Mouse (Mus musculus): Measurements from ENCODE around the gene Spop. TPM values are rescaled to one million over a fixed set of nuclear protein-coding genes. Genes with fewer than 3 reads are reported as not detected.

Gene Spop
- polyA plus RNA-seq, 1 experiment from 2014 or later: 135 TPM

DNA sequence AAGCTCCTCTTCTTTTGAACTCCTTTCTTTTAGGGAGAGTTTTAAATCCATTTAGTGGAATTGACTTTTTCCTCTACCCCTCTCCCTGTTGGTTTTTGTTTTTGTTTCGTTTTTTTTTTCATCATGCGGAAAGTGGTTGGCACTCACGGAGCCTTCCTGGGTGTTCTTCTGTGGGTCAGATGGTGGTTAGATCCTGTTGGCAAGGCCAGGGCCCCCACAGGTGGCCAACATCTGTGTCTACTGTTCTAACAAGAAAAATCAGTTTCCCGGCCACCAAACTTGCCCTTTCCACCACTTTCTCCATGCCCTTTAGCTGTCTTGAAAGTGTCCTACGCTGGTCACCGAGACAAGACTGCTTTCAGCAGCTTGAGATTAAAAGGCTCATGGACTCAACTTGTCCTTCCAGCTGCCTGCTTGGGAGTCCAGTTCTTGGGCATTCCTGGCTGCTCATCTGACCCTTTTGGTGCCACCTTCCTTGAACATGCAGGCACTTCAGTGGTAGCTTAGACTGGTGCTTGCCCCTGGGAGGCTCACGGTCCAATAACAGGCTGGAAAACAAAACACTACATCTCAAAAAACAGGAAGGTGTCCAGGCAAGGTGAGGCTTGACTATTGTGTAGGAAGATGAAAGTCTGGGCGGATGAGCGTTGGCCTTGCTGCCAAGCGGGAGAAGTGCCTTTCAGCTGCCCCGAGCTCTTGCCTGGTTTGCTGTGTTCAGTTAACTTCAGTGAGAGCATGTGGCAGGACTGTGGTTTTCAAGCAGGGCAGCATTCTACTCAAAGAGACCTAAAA, 21.0 kb upstream of the Spop start:
- H3K27me3 ChIP-seq (replicated peaks; ENCODE audit: low read depth, poor library complexity, severe bottlenecking): no peaks in the 10 kb centered on the region
- H3K36me3 ChIP-seq (replicated peaks): peaks cover 53% of the 10 kb centered on the region
- H3K4me3 ChIP-seq: no peak overlapping the region
- peaks cover 30% of the 10 kb centered on the region for H3K4me1 ChIP-seq
- WGBS: 74% methylated on average over 11 of the region's 11 CpGs
- no peaks in the 10 kb centered on the region for H3K9me3 ChIP-seq
- peak overlapping the region; percentile 31 for H3K27ac ChIP-seq (replicated peaks)
- no peak for DNase-seq (ENCODE audit: low spot score)

DNA sequence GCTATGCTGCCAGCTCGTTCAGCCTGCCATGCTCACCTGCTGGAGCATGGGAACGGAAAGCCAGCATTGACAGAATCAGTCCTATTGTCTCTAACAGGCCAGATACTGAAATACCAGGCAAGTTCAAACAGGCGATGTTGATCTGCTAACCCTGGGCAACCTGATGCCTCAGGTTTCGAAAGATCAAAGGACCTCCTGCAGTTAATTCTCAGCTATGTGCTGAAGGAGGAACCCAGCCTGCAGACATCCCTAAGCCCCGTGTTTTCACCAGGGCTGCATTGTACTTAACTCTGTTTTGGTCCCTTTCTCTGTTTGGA, 20.4 kb upstream of the Spop start:
- peaks cover 47% of the 10 kb centered on the region for H3K36me3 ChIP-seq (replicated peaks)
- no peak overlapping the region for H3K4me3 ChIP-seq
- H3K9me3 ChIP-seq: no peaks in the 10 kb centered on the region
- H3K27ac ChIP-seq (replicated peaks): peak overlapping the region; percentile 31
- peaks cover 33% of the 10 kb centered on the region for H3K4me1 ChIP-seq
- no peaks in the 10 kb centered on the region; the same call in 1 of the 2 replicates for H3K27me3 ChIP-seq (replicated peaks; ENCODE audit: low read depth, poor library complexity, severe bottlenecking)
- 28% methylated on average over 5 of the region's 5 CpGs for WGBS
- peak; percentile 44 for DNase-seq (ENCODE audit: low spot score)

DNA sequence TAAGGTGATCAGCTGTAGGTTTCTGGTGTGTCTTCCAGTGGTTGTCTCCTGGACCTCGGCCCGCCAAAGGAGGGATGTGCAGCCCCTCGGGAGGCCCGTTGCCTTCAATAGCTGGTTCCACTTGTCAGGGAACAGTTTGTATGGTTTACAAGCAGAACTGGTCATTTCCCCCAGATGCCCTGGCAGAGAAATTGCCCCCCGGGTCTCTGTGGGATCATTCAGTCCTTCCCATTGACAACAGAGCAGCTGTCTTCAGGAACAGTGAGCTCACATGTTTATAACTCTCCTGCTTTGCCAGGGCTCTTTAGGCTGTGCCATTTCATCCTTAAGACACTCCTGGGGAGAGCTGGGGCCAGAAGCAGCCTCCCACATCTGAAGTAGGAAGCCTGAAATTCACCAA, 19.8 kb upstream of the Spop start:
- Histone ChIP-seq H3K9me3 (no peaks in the 10 kb centered on the region), H3K36me3 (replicated peaks) (peaks cover 41% of the 10 kb centered on the region), H3K4me1 (peaks cover 33% of the 10 kb centered on the region), H3K4me3 (no peak overlapping the region), H3K27ac (replicated peaks) (peak overlapping the region; percentile 3; the same call in 1 of the 2 replicates), H3K27me3 (replicated peaks; ENCODE audit: low read depth, poor library complexity, severe bottlenecking) (peaks cover 5% of the 10 kb centered on the region)
- 63% methylated on average over 5 of the region's 5 CpGs for WGBS
- no peak for DNase-seq (ENCODE audit: low spot score)

DNA sequence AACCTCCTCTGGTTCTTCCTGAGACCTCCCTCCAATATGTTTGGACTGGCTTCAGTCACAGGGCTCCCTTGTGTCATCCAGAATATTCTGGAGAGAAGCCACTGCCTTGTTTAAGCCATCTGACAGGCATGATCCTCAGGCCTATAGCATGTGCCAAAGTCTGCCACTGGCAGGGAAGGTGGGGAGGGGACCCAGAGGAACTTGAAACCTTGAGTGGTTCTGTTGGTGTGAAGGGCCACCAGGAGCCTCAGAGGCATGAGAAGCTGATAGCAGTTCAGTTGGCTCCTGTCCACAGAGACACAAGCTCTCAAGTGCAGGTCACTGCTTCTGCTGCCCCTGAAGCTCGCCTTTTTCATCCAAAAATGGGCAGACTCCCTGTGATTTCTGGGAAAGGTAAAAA, 17.3 kb upstream of the Spop start:
- peaks cover 33% of the 10 kb centered on the region for H3K4me1 ChIP-seq
- no peak for DNase-seq (ENCODE audit: low spot score)
- peaks cover 16% of the 10 kb centered on the region for H3K36me3 ChIP-seq (replicated peaks)
- peak overlapping the region; percentile 1; the same call in 1 of the 2 replicates for H3K27ac ChIP-seq (replicated peaks)
- no peak overlapping the region for H3K4me3 ChIP-seq
- WGBS: 85% methylated on average over 1 of the region's 1 CpGs
- peaks cover 18% of the 10 kb centered on the region for H3K27me3 ChIP-seq (replicated peaks; ENCODE audit: low read depth, poor library complexity, severe bottlenecking)
- no peaks in the 10 kb centered on the region for H3K9me3 ChIP-seq

DNA sequence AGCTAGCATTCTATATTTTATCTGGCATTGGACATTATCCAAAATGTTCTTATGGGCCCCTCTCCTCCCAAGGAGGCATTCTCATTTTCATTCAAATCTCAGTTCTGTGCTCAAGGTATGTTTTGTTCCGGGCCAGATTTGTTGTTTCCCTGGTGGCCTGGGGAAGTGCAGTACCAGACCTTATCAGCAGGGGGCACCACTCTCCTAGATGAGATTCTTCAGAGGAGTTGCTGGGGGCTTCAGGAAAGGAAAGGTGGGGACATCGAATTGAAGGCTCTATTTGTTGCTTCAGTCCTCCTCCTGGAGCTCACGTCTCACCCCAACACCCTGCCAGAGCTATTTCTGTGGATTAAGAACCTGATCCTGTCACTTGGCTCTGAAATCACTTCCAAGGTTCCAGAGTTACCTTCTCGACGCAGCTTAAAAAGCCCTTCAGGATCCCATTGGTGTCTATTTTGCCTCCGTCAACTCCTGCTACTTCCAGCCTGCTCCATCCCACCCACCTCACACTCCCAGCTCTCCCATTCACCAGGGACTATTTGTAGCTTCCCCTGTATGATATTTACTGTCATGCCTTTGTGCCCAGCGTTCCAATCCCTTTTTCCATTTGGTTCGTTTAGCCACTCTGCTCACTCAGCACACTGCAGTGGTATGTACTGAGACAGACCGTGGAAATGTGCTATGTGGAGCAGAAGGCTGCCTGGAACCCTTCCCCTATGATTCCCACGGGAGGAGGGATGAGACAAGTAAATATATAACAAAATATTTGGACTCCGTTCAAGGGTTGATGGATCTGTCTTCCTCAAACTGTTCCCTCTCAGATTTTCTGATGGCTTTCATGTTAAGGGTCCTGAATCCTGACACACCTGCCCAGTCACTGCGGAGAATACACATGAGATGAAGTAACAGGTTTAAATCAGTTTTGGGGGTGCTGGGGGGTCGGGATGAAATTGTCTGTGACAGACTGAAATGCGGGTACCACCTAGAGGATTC, 15.7 kb upstream of the Spop start:
- Histone ChIP-seq H3K27me3 (replicated peaks; ENCODE audit: low read depth, poor library complexity, severe bottlenecking) (peaks cover 18% of the 10 kb centered on the region), H3K4me3 (no peak overlapping the region), H3K27ac (replicated peaks) (no peak overlapping the region; the same call in 1 of the 2 replicates), H3K9me3 (no peaks in the 10 kb centered on the region), H3K36me3 (replicated peaks) (0 out of 2 replicates have a peak, but pooled peaks cover 5% of the 10 kb centered on the region), H3K4me1 (peaks cover 36% of the 10 kb centered on the region)
- 65% methylated on average over 14 of the region's 14 CpGs for WGBS
- DNase-seq (ENCODE audit: low spot score): peak; percentile 84

DNA sequence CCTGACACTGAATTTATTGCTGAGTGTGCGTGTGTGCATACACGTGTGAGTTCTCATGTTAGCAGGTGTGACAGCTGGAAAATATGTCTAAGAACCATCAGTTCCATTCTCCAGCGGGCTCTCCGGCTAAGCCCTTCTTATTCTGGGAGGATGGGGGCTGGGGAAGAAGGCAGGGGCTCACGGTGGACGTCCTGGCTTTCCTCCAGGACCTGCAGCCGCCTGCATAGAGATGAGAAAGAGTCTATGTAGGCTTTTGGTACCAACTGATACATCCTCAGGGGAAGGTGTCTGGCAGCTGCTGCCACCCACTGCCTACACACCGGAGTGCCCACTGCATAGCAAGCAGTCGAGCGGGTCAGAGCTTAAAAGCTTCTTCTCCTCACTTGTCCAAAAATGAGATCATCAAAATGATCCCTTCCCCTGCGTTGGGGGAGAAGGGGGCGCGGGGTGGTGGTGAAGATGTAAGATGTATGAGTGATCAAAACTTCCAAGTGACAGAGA, 14.3 kb upstream of the Spop start:
- Histone ChIP-seq H3K4me3 (no peak overlapping the region), H3K4me1 (peaks cover 33% of the 10 kb centered on the region), H3K36me3 (replicated peaks) (no peaks in the 10 kb centered on the region), H3K9me3 (no peaks in the 10 kb centered on the region), H3K27ac (replicated peaks) (no peak overlapping the region), H3K27me3 (replicated peaks; ENCODE audit: low read depth, poor library complexity, severe bottlenecking) (peaks cover 18% of the 10 kb centered on the region)
- no peak for DNase-seq (ENCODE audit: low spot score)
- WGBS: 83% methylated on average over 13 of the region's 13 CpGs

DNA sequence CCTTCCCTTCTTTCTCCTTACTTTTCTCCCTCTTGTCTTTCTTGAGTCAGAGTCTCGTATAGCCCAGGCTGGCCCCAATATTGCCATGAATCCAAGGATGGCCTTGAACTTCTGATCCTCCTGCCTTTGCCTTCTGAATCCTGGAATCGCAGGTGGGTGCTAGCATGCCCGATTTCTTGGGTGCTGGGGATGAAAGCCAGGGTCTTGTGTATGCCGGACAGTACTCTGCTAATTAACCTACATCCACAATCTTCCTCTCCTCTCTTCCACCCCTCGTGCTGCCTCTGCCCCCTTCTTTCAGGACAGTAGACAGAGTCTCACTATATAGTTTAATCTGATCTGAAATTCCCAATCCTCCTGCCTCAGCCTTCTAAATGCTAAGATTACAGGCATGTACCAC, 12.3 kb upstream of the Spop start:
- Histone ChIP-seq H3K27ac (replicated peaks) (0 out of 2 replicates have a peak overlapping the region, but pooled peaks have one; percentile 59), H3K4me1 (peaks cover 28% of the 10 kb centered on the region), H3K4me3 (no peak overlapping the region), H3K9me3 (no peaks in the 10 kb centered on the region), H3K36me3 (replicated peaks) (no peaks in the 10 kb centered on the region), H3K27me3 (replicated peaks; ENCODE audit: low read depth, poor library complexity, severe bottlenecking) (peaks cover 18% of the 10 kb centered on the region)
- WGBS: 92% methylated on average over 5 of the region's 5 CpGs
- no peak for DNase-seq (ENCODE audit: low spot score)

DNA sequence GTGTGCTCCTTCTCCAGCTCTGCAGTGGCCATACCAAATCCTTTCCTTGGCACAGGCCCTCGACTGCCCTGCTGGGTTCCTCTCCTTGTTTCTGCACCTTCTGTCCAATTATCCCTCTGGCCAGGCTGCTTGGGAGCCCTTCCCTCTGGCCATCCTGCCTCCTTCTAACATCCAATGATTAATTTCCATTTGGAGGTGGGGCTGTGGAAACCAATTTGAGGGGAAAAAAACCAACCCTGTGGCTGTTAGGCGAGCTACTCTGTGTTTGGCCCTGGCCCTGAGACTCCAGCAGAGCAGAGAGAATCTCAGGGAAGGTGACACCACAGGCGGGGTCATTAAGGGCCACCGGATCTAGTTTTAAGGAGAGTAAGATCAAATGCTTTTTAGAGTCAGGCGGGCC, 11.7 kb upstream of the Spop start:
- peak; percentile 32 for DNase-seq (ENCODE audit: low spot score)
- H3K36me3 ChIP-seq (replicated peaks): no peaks in the 10 kb centered on the region
- peaks cover 28% of the 10 kb centered on the region for H3K4me1 ChIP-seq
- WGBS: 16% methylated on average over 5 of the region's 5 CpGs
- H3K27me3 ChIP-seq (replicated peaks; ENCODE audit: low read depth, poor library complexity, severe bottlenecking): peaks cover 18% of the 10 kb centered on the region
- H3K27ac ChIP-seq (replicated peaks): peak overlapping the region; percentile 59
- no peaks in the 10 kb centered on the region for H3K9me3 ChIP-seq
- H3K4me3 ChIP-seq: no peak overlapping the region

DNA sequence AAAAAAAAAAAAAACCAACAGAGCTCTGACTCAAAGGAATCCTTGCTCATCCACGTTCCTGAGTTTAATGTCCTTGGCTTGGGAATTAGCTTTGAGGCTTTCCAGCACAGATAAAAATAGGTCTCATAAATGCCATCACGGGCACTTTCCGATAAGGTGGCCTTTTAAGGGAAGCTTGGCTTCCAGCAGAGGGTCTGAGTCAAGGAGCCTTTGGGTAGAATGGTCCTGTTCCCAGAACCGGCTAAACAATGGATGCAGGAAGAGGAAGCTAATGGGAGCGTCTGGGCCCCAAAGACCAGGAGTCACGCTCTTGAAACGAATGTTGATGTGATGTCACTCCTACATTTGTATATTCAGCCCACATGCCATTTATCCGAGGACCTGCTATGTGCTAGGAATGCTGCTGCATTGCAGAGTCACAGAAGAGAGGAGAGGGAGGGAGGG, 11.2 kb upstream of the Spop start:
- Histone ChIP-seq H3K4me3 (no peak overlapping the region), H3K36me3 (replicated peaks) (no peaks in the 10 kb centered on the region), H3K4me1 (peaks cover 28% of the 10 kb centered on the region), H3K9me3 (no peaks in the 10 kb centered on the region), H3K27ac (replicated peaks) (peak overlapping the region; percentile 40; the same call in 1 of the 2 replicates), H3K27me3 (replicated peaks; ENCODE audit: low read depth, poor library complexity, severe bottlenecking) (peaks cover 18% of the 10 kb centered on the region)
- no peak for DNase-seq (ENCODE audit: low spot score)
- 35% methylated on average over 8 of the region's 8 CpGs for WGBS

DNA sequence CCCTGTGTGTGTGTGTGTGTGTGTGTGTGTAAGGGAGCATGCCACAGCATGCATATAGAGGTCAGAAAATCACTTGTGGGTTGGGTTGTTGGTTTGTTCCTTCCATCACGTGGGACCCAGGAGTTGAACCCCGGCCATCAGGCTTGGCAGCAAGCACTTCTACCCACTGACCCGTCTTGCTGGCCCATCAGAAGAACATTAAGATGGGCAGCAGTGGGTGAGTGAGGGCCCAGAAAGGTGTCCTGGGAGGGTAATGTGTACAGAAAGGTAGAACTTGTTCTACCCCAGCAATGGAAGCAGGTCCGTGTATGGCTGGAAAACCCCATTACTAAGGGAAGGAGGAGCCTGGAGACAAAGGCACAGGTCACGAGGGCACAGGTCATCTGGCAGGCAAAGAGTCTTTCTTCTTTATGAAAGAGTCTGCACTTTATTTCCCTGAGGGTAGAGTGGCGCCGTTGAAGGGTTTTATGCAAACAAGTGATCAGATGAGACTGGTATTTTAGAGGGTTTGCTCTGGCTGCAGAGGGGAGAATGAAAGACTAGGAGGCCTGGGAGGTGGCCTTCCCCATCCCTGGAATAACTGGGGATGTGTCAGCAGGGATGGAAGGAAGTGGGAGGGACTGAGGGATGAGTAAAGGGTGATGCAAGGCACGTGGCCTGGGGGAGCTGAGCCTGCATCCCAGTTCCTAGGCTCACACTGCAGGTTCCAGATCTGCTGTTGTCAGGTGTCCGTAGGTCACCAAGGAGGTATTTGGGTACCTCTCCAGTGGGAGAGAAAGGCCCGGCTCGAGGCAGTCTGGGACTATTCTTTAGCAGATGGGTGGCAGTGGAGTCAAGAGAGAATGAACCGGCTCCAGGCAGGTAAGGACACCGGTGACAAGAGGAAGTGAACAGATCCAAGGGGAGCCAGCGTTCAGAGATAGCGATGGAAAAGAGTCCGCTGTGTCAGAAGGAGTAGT, 10.2 kb upstream of the Spop start:
- Histone ChIP-seq H3K4me1 (peaks cover 24% of the 10 kb centered on the region), H3K4me3 (no peak overlapping the region), H3K27me3 (replicated peaks; ENCODE audit: low read depth, poor library complexity, severe bottlenecking) (peaks cover 18% of the 10 kb centered on the region), H3K27ac (replicated peaks) (no peak overlapping the region; the same call in 1 of the 2 replicates), H3K36me3 (replicated peaks) (no peaks in the 10 kb centered on the region), H3K9me3 (no peaks in the 10 kb centered on the region)
- WGBS: 56% methylated on average over 16 of the region's 16 CpGs
- no peak for DNase-seq (ENCODE audit: low spot score)

DNA sequence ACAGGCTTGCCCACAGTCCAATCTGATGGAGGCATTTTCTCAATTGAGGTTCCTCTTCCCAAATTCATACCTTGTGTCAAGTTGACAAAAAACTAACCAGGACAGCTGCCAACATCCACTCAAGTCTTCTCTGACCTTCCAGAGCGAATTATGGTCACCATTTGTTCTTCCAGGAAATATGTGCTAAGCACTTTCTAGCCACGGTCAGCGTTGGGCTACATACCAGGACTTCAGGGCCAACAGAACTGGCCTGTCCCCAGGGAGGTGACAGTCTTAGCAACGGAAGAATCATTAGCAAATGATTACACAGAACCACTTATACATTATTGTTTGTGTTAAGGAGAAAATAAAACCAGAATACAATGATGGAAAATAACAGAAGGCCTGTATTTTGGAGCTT, 8.1 kb upstream of the Spop start:
- H3K4me3 ChIP-seq: no peak overlapping the region
- H3K27me3 ChIP-seq (replicated peaks; ENCODE audit: low read depth, poor library complexity, severe bottlenecking): no peaks in the 10 kb centered on the region
- H3K36me3 ChIP-seq (replicated peaks): no peaks in the 10 kb centered on the region
- peaks cover 24% of the 10 kb centered on the region for H3K4me1 ChIP-seq
- H3K9me3 ChIP-seq: no peaks in the 10 kb centered on the region
- DNase-seq (ENCODE audit: low spot score): no peak
- 78% methylated on average over 4 of the region's 4 CpGs for WGBS
- no peak overlapping the region for H3K27ac ChIP-seq (replicated peaks)
